Mouse (Mus musculus) monocyte, adult 59 days (primary cell): ENCODE results near the gene Phldb3. TPM values are rescaled to one million over a fixed set of nuclear protein-coding genes. Genes with fewer than 3 reads are reported as not detected.

Source experiments
- total RNA-seq, 2 experiments: library from RNA; stranded (reverse); gene quantifications; one replicate each; pipeline ENCODE4 v1.2.4; 2023

Gene Phldb3
- 1 to 10 TPM; 7.5 to 7.8 TPM for total RNA-seq

DNA sequence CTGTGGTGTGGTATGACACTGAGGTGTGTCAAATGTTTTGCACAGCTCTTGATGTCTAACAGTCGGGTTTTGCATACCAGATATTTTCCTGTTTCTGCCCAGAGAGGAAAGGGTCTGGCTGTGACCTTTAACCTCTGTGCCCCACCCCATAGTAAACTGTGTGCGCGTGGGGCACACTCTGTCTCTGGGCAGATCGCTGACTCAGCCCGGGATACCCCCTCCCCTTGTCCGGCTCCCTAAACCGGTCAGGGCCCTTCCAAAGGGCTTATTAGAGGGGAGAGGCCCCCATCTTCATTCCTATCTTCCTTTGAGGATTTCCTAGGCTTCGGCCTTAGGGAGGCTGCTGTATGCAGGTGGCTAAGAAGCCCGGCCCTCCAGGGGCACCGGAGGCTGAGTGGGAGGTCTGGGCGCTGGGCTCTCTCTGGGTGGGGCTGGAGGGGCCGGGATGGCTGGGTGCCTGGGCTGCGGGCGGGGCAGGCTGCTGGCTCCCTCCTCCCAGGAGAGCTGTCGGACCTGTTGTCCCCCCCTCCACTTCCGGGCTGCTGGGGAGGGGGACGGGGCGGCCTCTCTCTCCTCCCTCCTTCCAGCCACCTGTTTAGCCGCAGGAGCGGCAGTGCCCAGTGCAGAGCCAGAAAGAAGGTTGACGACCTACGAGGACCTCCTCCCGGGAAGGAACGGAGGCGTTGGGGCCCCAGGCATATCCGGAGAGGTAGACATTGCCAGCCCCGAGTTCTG is at the start of gene Phldb3:
Gene Phldb3, plus strand, starts transcription at position 620 of the 735 bp plus-strand sequence.

GRCm38 (mm10) chr7:24587330-24588105 is 23.0 kb upstream of the Phldb3 start, which contains the start of the genes Ethe1 and Zfp575:
TSS of gene Ethe1 (plus strand) at chr7:24587543.
TSS of gene Zfp575 (minus strand) at chr7:24587641.

DNA sequence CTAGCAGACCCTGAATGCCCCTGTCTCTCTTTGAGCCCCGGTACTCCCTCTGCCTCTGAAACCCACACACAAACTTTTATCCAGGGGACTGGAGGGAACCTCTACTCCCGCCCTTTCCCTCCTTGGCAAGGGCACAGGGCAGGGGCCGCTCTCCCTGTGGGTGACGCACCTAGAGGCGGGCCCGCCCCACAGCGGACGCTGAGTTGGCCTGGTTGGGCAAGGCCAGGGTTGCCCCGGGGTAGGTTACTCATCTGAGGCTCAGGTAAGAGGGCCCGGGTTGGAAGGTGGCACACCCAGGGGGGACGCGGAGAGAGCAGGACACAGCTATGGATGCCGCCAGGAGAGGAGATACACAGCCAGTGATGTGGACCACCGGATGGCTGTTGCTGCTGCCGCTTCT is 25.7 kb downstream of the Phldb3 start, which contains the start of gene Lypd3:
Gene Lypd3, plus strand, starts transcription at position 287 of the 400 bp plus-strand sequence.

DNA sequence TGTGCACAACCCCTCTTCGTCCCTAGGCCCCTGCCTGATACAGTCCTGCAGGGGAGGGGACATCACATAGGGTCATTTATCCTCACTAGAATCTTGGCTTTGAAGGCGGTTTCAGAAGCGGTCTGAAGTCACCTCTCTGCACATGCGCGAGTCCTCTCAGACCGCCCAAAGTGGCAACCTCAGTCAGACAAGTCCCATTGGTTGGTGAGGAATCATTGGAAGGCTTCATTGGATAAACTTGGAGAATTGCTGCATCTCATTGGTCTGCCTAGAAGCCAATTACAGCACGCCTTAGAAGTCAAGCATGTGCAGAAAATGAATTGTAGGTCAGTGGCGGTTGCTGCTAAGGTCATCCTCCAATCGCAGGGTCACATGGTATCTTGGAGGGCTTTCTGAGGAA is 66.0 kb downstream of the Phldb3 start, which contains the start of gene Tex101:
Gene Tex101, minus strand, starts transcription at position 101 of the 400 bp plus-strand sequence.

Other genes with a start within 250 kb of the Phldb3 start
- 10 to 100 TPM; 12.7 to 20.6 TPM for gene Kcnn4, start 240.5 kb upstream of the Phldb3 start, total RNA-seq
- 10 to 100 TPM; 55.8 to 62.5 TPM for gene Smg9, start 211.1 kb upstream of the Phldb3 start, total RNA-seq
- 1 to 10 TPM; 3.3 to 8.2 TPM for gene Irgc1, start 158.5 kb upstream of the Phldb3 start, total RNA-seq
- gene Plaur, start 148.3 kb upstream of the Phldb3 start, total RNA-seq = 100 to 1,000 TPM; 744 to 846 TPM
- not detected for gene Cadm4, start 128.7 kb upstream of the Phldb3 start, total RNA-seq
- under 1 TPM; 0.55 to 0.61 TPM for gene Zfp428, start 103.8 kb upstream of the Phldb3 start, total RNA-seq
- gene AC161166.1, start 98.3 kb upstream of the Phldb3 start, total RNA-seq = not detected
- gene Irgq, start 80.1 kb upstream of the Phldb3 start, total RNA-seq = 1 to 10 TPM; 6.0 to 6.3 TPM
- gene Pinlyp, start 64.6 kb upstream of the Phldb3 start, total RNA-seq = not detected
- gene Xrcc1, start 64.5 kb upstream of the Phldb3 start, total RNA-seq = 10 to 100 TPM; 35.1 to 39.1 TPM
- 10 to 100 TPM; 34.1 to 40.4 TPM for gene Ethe1, start 23.2 kb upstream of the Phldb3 start, total RNA-seq
- not detected for gene Zfp575, start 23.1 kb upstream of the Phldb3 start, total RNA-seq
- not detected for gene Lypd3, start 25.8 kb downstream of the Phldb3 start, total RNA-seq
- not detected for gene Tex101, start 65.9 kb downstream of the Phldb3 start, total RNA-seq
- gene BC049730, start 98.5 kb downstream of the Phldb3 start, total RNA-seq = under 1 TPM in 1 of 2 experiments, not detected in 1; 0.45 TPM
- under 1 TPM; 0.67 to 0.92 TPM for gene Gm4763, start 116.1 kb downstream of the Phldb3 start, total RNA-seq
- 100 to 1,000 TPM; 165 to 189 TPM for gene Cd177, start 149.5 kb downstream of the Phldb3 start, total RNA-seq
- not detected for gene Ceacam10, start 166.4 kb downstream of the Phldb3 start, total RNA-seq